8 mouse cellular contexts compared by ENCODE assay signal in genomic region chr13:20231837-20232728, GRCm38 (mm10).
DNase-seq lines count a peak whose midpoint lies in the region.

No protein-coding gene starts in this region.

- intact Hi-C loops in left cerebral cortex, postnatal 14 days (cut with DNase I): no loop called here

- peak; percentile 52 to 57 for DNase-seq in left cerebral cortex, postnatal 14 days (ENCODE audit: low spot score in 2 of 2)
- DNase-seq in left cerebral cortex, adult 8-10 months (ENCODE audit: low spot score in 2 of 2): no peak
- DNase-seq in adrenal gland, postnatal 36 days: peak; percentile 75 to 80
- DNase-seq in heart, adult 8-10 months (ENCODE audit: low spot score): peak; percentile 86
- peak; percentile 71 for DNase-seq in kidney, adult 18-20 months
- peak; percentile 86 for DNase-seq in lung, postnatal 10 days
- peak; percentile 40 for DNase-seq in skeletal muscle tissue, adult 2 months (ENCODE audit: low read depth, low spot score)
- DNase-seq in cerebellum, adult 11 months: no peak

Comparison
In these comparisons a context has a peak if more than half of its experiments do, and no peak if none do; other contexts are left out.
1. DNase-seq: peak in left cerebral cortex, postnatal 14 days (2 of 2), adrenal gland, postnatal 36 days (2 of 2), heart, adult 8-10 months (single experiment), kidney, adult 18-20 months (single experiment), lung, postnatal 10 days (single experiment) and skeletal muscle tissue, adult 2 months (single experiment); none in left cerebral cortex, adult 8-10 months (0 of 2) and cerebellum, adult 11 months (single experiment).